Mouse (Mus musculus) ES-E14 (cell line): ENCODE data around the gene Gm37419. TPM values are rescaled to one million over a fixed set of nuclear protein-coding genes. Genes with fewer than 3 reads are reported as not detected.
A peak's percentile ranks its signal among the peaks of the same experiment; 100 is the strongest.

Experiments used
- DNase-seq: peaks from one replicate; pipeline ENCODE4 v3.0.0-alpha.2; 2013; ENCODE audit warnings: low read depth, low spot score
- H3K27ac ChIP-seq: 2 replicates; pipeline ENCODE4 v1.5.1; 2012; ENCODE audit warnings: low read depth, mild to moderate bottlenecking, low read length, moderate library complexity, mixed read lengths; ENCODE audit not compliant: poor library complexity, insufficient read depth, severe bottlenecking
- H3K36me3 ChIP-seq: 2 replicates; pipeline ENCODE4 v1.6.1; 2012; ENCODE audit warnings: mild to moderate bottlenecking, low read length, moderate library complexity, mixed read lengths; ENCODE audit not compliant: control insufficient read depth, poor library complexity, insufficient read depth, severe bottlenecking
- H3K4me1 ChIP-seq, 2 experiments: fragments of 150-350 bp in 1 of 2; sonication (generic) in 1 of 2; 2 replicates each; pipeline ENCODE4 v1.6.1; 2012; ENCODE audit warnings: low read length in 2 of 2, mild to moderate bottlenecking in 1 of 2, mixed read lengths in 1 of 2; ENCODE audit not compliant: control insufficient read depth in 2 of 2, insufficient read depth in 2 of 2, poor library complexity in 1 of 2
- H3K4me3 ChIP-seq, 2 experiments: fragments of 150-350 bp in 1 of 2; sonication (generic) in 1 of 2; 2 replicates each; pipeline ENCODE4 v1.5.1; 2012; ENCODE audit warnings: low read length in 2 of 2, low read depth in 1 of 2, mild to moderate bottlenecking in 1 of 2, mixed read lengths in 1 of 2; ENCODE audit not compliant: insufficient read depth in 1 of 2, poor library complexity in 1 of 2, severe bottlenecking in 1 of 2
- H3K9ac ChIP-seq: 2 replicates; pipeline ENCODE4 v1.6.1; 2012; ENCODE audit warnings: low read depth, mild to moderate bottlenecking, low read length, mixed read lengths; ENCODE audit not compliant: poor library complexity, insufficient read depth, severe bottlenecking
- H3K9me3 ChIP-seq: fragments of 150-350 bp; sonication (generic); 2 replicates; pipeline ENCODE4 v1.6.1; 2012; ENCODE audit warnings: low read depth, mild to moderate bottlenecking, low read length; ENCODE audit not compliant: control insufficient read depth, insufficient read depth
- CHD2 ChIP-seq: IDR thresholded peaks from 2 replicates; pipeline ENCODE4 v1.6.1; 2014; ENCODE audit warnings: mild to moderate bottlenecking, low read depth, low read length, inconsistent platforms
- HCFC1 ChIP-seq: IDR thresholded peaks from 2 replicates; pipeline ENCODE4 v1.6.1; 2012; ENCODE audit warnings: low read length, inconsistent platforms, borderline replicate concordance; ENCODE audit not compliant: insufficient read depth
- MAFK ChIP-seq: IDR thresholded peaks from 2 replicates; pipeline ENCODE4 v1.6.1; 2014; ENCODE audit warnings: mild to moderate bottlenecking, low read depth, low read length, inconsistent platforms; ENCODE audit not compliant: insufficient read depth
- ZC3H11A ChIP-seq: IDR thresholded peaks from 2 replicates; pipeline ENCODE4 v1.6.1; 2012; ENCODE audit warnings: low read depth, mild to moderate bottlenecking, inconsistent platforms, low read length, borderline replicate concordance
- ZNF384 ChIP-seq: IDR thresholded peaks from 2 replicates; pipeline ENCODE4 v1.6.1; 2012; ENCODE audit warnings: low read depth, low read length, inconsistent platforms
- in situ Hi-C, 2 experiments: fragments of 600-800 bp; cut with MboI; formaldehyde crosslinking; loops; one replicate each; pipeline ENCODE4 v1.15.1; 2025; ENCODE audit warnings: low sequenced_read_pairs in 2 of 2, inconsistent platforms in 1 of 2; ENCODE audit not compliant: unreplicated experiment in 2 of 2
- total RNA-seq: library from RNA; depleted of rRNA; stranded (reverse); fragments of 300-350 nt; gene quantifications from 2 replicates; pipeline ENCODE4 v1.2.3, GENCODE M21; 2012

Gene Gm37419
- total RNA-seq, 1 experiment = not detected

- H3K4me3 ChIP-seq = peak overlapping the region; percentile 71 to 97
- H3K36me3 ChIP-seq = no peaks in the 10 kb centered on the region
- H3K27ac ChIP-seq = no peak overlapping the region
- no peaks in the 10 kb centered on the region for H3K9me3 ChIP-seq
- H3K4me1 ChIP-seq = peaks cover 10 to 17% of the 10 kb centered on the region in 2 experiments; a peak in 2 of 4 replicates
- no peak for DNase-seq
- in situ Hi-C loops = loop anchor here (10.0 to 25.0 kb wide), 4 partner anchors 325 to 1278 kb away; no protein-coding TSS in a partner anchor
- TF ChIP-seq MAFK (no peak), HCFC1 (no peak), ZNF384 (no peak), CHD2 (no peak), ZC3H11A (no peak)
- peak overlapping the region; percentile 27; the same call in 1 of the 2 replicates for H3K9ac ChIP-seq
Observed at GRCm38 (mm10) chr16:23986871-23987270, 1.4 kb upstream of the Gm37419 start.

DNA sequence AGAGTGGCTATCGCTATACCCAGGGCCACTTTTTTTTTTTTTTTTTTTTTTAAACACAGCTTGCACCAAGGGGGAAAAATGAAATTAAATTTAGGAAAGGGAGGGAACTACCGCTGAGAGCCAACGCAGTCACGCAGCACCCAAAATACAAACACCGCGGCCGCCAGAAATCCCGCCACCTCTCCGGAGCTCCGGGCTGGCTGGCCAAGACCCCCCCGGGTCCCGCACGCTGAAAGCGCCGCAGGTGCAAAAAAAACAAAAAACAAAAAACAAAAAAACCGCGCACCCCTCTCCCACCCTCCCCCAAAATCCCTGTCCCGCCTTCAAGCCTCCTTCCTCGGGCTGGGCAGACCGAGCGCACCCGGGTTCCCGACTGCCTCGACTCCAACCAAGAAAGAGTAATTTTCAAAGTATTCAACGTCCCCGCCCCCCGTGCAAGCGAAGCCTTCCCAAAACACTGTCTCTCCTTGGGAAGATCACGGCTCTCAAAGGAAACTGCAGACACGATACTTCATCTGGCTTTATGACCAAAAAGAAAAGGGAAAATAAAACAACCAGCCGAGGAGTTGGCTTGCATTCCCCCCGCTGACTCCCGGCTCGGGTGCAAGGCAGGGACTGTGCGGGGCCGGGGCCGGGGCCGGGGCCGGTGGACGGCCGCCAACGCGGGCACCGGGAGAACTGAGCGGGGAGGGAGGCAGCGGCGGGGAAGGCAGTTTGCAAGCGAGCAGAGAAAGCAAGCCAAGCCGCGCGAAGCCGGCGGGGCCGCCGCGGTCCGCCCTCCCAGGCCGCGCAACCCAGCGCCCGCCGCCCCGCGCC lies 733 bp upstream of the Gm37419 start:
- TF ChIP-seq MAFK (no peak), ZC3H11A (no peak), ZNF384 (no peak), CHD2 (no peak), HCFC1 (no peak)

DNA sequence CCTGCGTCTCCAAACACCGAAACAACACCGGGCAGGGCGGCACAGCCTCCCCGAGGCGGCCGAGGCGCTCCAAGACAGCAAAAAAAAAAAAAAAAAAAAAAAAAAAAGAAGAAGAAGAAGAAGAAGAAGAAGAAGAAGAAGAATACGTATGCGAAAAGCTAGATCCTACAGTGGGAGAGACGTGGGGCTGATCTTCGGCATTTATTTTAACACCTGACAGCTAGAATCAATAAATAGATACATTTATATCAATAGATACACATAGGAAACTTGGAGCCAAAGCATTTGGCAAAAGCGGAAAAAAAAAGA lies 171 bp upstream of the Gm37419 start:
- Histone ChIP-seq H3K27ac (no peak overlapping the region), H3K4me3 (peak overlapping the region; percentile 71 to 97), H3K36me3 (no peaks in the 10 kb centered on the region), H3K4me1 (peaks cover 10% of the 10 kb centered on the region in 2 experiments; a peak in 2 of 4 replicates), H3K9me3 (no peaks in the 10 kb centered on the region), H3K9ac (peak overlapping the region; percentile 78)
- TF ChIP-seq ZNF384 (peak; percentile 73), CHD2 (no peak)
- no peak for DNase-seq
- in situ Hi-C loops = loop anchor here (10.0 to 25.0 kb wide), 4 partner anchors 324 to 1277 kb away; no protein-coding TSS in a partner anchor

More for the DNA sequence above, 733 bp upstream of the Gm37419 start:
- peak overlapping the region; percentile 78 for H3K9ac ChIP-seq
- no peaks in the 10 kb centered on the region for H3K9me3 ChIP-seq
- DNase-seq = no peak
- no peaks in the 10 kb centered on the region for H3K36me3 ChIP-seq
- peaks cover 10 to 14% of the 10 kb centered on the region in 2 experiments; a peak in 2 of 4 replicates for H3K4me1 ChIP-seq
- in situ Hi-C loops = loop anchor here (10.0 to 25.0 kb wide), 4 partner anchors 325 to 1277 kb away; no protein-coding TSS in a partner anchor
- H3K4me3 ChIP-seq = peak overlapping the region; percentile 71 to 97
- no peak overlapping the region for H3K27ac ChIP-seq

- no peak for TF ChIP-seq MAFK
- TF ChIP-seq ZC3H11A = no peak
- no peak for TF ChIP-seq HCFC1
- peak overlapping the region; percentile 71 to 97 for H3K4me3 ChIP-seq
- H3K4me1 ChIP-seq = peaks cover 8 to 10% of the 10 kb centered on the region in 2 experiments; a peak in 2 of 4 replicates
- no peaks in the 10 kb centered on the region for H3K9me3 ChIP-seq
- no peak for DNase-seq
- in situ Hi-C loops = loop anchor here (10.0 to 25.0 kb wide), 4 partner anchors 323 to 1275 kb away; no protein-coding TSS in a partner anchor
- no peak overlapping the region for H3K9ac ChIP-seq
- peak overlapping the region; percentile 29; the same call in 1 of the 2 replicates for H3K27ac ChIP-seq
- H3K36me3 ChIP-seq = no peaks in the 10 kb centered on the region
Observed at GRCm38 (mm10) chr16:23989209-23990160, 1.2 kb downstream of the Gm37419 start.
